Mouse (Mus musculus) bone marrow macrophage, adult 2 months (primary cell): ENCODE results near the gene Zfp595. TPM values are rescaled to one million over a fixed set of nuclear protein-coding genes. Genes with fewer than 3 reads are reported as not detected.
"Not testable (repeated sequence)": the region's sequence is repeated elsewhere in the genome, so short reads cannot be mapped to it uniquely, and the experiment has no call there.

Experiments
- H3K27ac ChIP-seq: 2 replicates; pipeline ENCODE4 v1.5.1; 2012; ENCODE audit warnings: low read depth, low read length; ENCODE audit not compliant: insufficient read depth
- H3K4me1 ChIP-seq: 2 replicates; pipeline ENCODE4 v1.6.1; 2012; ENCODE audit warnings: low read length; ENCODE audit not compliant: control insufficient read depth, insufficient read depth
- H3K4me3 ChIP-seq: 2 replicates; pipeline ENCODE4 v1.5.1; 2012; ENCODE audit warnings: mild to moderate bottlenecking, low read length, moderate library complexity; ENCODE audit not compliant: insufficient read depth
- CTCF ChIP-seq: IDR thresholded peaks from 2 replicates; pipeline ENCODE4 v1.5.1; 2012; ENCODE audit warnings: low read depth, mild to moderate bottlenecking, low read length, moderate library complexity
- POLR2A ChIP-seq: IDR thresholded peaks from 2 replicates; pipeline ENCODE4 v1.6.1; 2012; ENCODE audit warnings: mild to moderate bottlenecking, low read depth, low read length, borderline replicate concordance
- polyA plus RNA-seq: library from polyadenylated mRNA; stranded (reverse); fragments of >200 nt; gene quantifications from 2 replicates; pipeline ENCODE4 v1.2.4, GENCODE M21; 2012; ENCODE audit not compliant: missing spikeins, insufficient read depth, insufficient read length

Zfp595 gene
- polyA plus RNA-seq, 1 experiment = 7.0 TPM

- no peaks in the 10 kb centered on the region for H3K4me1 ChIP-seq
- no peak within 1 kb of the TSS for H3K4me3 ChIP-seq
- H3K27ac ChIP-seq = no peak within 1 kb of the TSS
- TF ChIP-seq POLR2A (no peak), CTCF (no peak)
Observed at GRCm38 (mm10) chr13:67278314-67278713, 54.1 kb downstream of the Zfp595 start, which contains the start of gene Zfp458. Gene Zfp458, minus strand, starts transcription at chr13:67278466.

DNA sequence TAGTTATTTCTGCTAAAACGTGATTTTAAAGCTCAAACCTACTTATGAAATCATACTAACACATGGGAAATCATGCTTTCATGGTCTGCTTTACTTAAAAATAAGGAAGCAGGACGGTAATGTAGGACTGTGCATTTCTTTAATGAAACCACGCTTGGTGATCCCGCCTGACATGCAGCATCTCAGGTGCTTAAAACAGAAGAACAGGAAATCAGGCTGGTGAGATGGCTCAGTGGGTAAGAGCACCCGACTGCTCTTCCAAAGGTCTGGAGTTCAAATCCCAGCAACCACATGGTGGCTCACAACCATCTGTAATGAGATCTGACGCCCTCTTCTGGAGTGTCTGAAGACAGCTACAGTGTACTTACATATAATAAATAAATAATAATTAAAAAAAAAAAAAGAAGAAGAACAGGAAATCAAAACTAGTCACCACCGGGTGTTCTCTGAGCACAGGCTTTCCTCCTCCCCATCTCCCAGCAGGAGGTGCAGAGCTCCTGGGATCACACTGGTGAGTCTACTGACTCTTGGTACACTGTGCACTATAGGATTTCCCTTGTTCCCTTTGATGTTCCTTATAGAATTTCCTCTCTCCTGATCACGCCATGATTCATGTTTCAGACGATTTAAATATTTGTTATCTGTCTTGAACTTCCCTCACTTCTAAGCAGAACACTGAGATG is 62.8 kb downstream of the Zfp595 start:
- H3K4me3 ChIP-seq = peak overlapping the region; percentile 97
- not testable (repeated sequence) for H3K4me1 ChIP-seq, H3K27ac ChIP-seq

DNA sequence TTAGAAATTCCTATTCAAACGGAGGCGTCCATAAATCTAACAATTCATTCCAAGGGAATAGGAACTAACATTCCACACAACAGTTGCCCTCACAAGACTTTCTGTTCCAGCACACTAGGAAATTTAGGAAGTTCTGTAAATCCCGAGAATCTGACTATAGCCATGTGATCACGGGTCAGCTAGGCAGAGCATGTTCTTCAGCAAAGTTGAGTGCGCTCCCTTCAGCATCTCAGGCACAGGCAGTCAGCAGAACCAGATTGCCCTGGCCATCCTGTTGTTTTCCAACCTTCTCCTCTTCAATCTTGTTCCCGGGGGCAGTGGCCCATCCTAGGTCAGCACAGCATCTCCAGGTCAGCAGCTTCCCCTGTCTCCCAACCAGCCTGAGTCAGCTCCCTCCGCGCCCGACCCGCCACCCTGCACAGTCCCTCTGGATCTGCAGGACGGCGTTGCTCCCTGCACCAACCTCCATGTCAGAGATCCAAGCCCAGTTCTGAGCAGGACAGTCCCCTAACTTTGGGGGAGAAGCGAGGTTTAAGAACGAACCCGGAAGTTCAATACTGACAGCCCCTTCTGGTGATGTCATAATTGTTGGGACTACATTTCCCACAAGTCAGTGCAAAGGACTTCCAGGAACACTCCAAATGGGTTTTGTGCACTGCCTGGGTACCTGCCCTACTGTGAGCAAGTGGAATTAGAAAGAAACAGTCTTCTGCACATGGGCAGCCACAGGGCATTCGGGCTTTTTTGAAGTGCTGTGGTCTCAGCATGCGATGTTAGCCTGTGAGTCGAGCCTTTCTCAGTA is 63.6 kb downstream of the Zfp595 start:
- peak overlapping the region; percentile 97 for H3K4me3 ChIP-seq
- H3K27ac ChIP-seq = peak overlapping the region; percentile 65
- TF ChIP-seq CTCF (no peak), POLR2A (no peak)
- no peaks in the 10 kb centered on the region for H3K4me1 ChIP-seq

Other genes with a start within 250 kb of the Zfp595 start
- not detected in 2 replicates for gene Zfp708, start 234.6 kb downstream of the Zfp595 start, polyA plus RNA-seq
- 6.2 and 7.1 TPM in 2 replicates for gene Gm28557, start 224.0 kb downstream of the Zfp595 start, polyA plus RNA-seq
- gene Rslcan18, start 216.3 kb downstream of the Zfp595 start, polyA plus RNA-seq = 0.90 and 1.5 TPM in 2 replicates
- 3.1 and 3.8 TPM in 2 replicates for gene Zfp759, start 210.9 kb downstream of the Zfp595 start, polyA plus RNA-seq
- gene Rsl1, start 159.4 kb downstream of the Zfp595 start, polyA plus RNA-seq = 9.2 and 11.7 TPM in 2 replicates
- gene Zfp455, start 138.1 kb downstream of the Zfp595 start, polyA plus RNA-seq = 6.5 and 6.7 TPM in 2 replicates
- 2.5 and 2.7 TPM in 2 replicates for gene Zfp458, start 54.1 kb downstream of the Zfp595 start, polyA plus RNA-seq
- gene Zfp457, start 26.1 kb downstream of the Zfp595 start, polyA plus RNA-seq = 0.84 TPM in 1 of 2 replicates, not detected in the other
- gene Gm28044, start 28.0 kb upstream of the Zfp595 start, polyA plus RNA-seq = not detected in 2 replicates
- 5.8 and 6.2 TPM in 2 replicates for gene Zfp953, start 28.0 kb upstream of the Zfp595 start, polyA plus RNA-seq
- 1.7 TPM in 1 of 2 replicates, not detected in the other for gene Gm28041, start 43.2 kb upstream of the Zfp595 start, polyA plus RNA-seq
- 4.5 and 7.1 TPM in 2 replicates for gene Zfp456, start 43.2 kb upstream of the Zfp595 start, polyA plus RNA-seq
- 13.5 and 14.4 TPM in 2 replicates for gene Zfp429, start 67.2 kb upstream of the Zfp595 start, polyA plus RNA-seq
- gene Zfp459, start 88.8 kb upstream of the Zfp595 start, polyA plus RNA-seq = 0.16 TPM in 1 of 2 replicates, not detected in the other
- gene Zfp874a, start 119.1 kb upstream of the Zfp595 start, polyA plus RNA-seq = 11.4 and 14.8 TPM in 2 replicates
- gene Zfp874b, start 151.7 kb upstream of the Zfp595 start, polyA plus RNA-seq = 11.2 and 11.4 TPM in 2 replicates
- 6.1 and 8.0 TPM in 2 replicates for gene Zfp58, start 168.0 kb upstream of the Zfp595 start, polyA plus RNA-seq
- gene Gm26965, start 193.6 kb upstream of the Zfp595 start, polyA plus RNA-seq = not detected in 2 replicates
- 21.8 and 22.7 TPM in 2 replicates for gene Zfp87, start 193.6 kb upstream of the Zfp595 start, polyA plus RNA-seq
- gene Zfp748, start 221.3 kb upstream of the Zfp595 start, polyA plus RNA-seq = 5.9 and 6.3 TPM in 2 replicates